Mouse (Mus musculus) midbrain, embryonic 16.5 days (tissue): Measurements from ENCODE around the gene Dnajc10. TPM values are rescaled to one million over a fixed set of nuclear protein-coding genes. Genes with fewer than 3 reads are reported as not detected.

Experiments
- ATAC-seq: fragments of 200-750 bp; cut with Nextera tagmentation; 2 replicates; pipeline ENCODE4 v1.8.0; 2017; ENCODE audit warnings: moderate TSS enrichment
- H3K27ac ChIP-seq: fragments of 300-500 bp; sonication (generic); 2 replicates; pipeline ENCODE4 v1.5.1; 2014; ENCODE audit warnings: mild to moderate bottlenecking, low read length, mixed read lengths
- H3K27me3 ChIP-seq: fragments of 300-500 bp; sonication (generic); 2 replicates; pipeline ENCODE4 v1.6.1; 2014; ENCODE audit warnings: low read depth, low read length, mixed read lengths; ENCODE audit not compliant: control insufficient read depth, insufficient read depth
- H3K36me3 ChIP-seq: fragments of 300-500 bp; sonication (generic); 2 replicates; pipeline ENCODE4 v1.6.1; 2014; ENCODE audit warnings: mild to moderate bottlenecking, low read length, moderate library complexity, mixed read lengths; ENCODE audit not compliant: control insufficient read depth, insufficient read depth
- H3K4me1 ChIP-seq: fragments of 300-500 bp; sonication (generic); 2 replicates; pipeline ENCODE4 v1.6.1; 2014; ENCODE audit warnings: mild to moderate bottlenecking, low read length, mixed read lengths; ENCODE audit not compliant: control insufficient read depth, insufficient read depth
- H3K4me2 ChIP-seq: fragments of 300-500 bp; sonication (generic); 2 replicates; pipeline ENCODE4 v1.6.1; 2014; ENCODE audit warnings: mild to moderate bottlenecking, low read length, mixed read lengths
- H3K4me3 ChIP-seq: fragments of 300-500 bp; sonication (generic); 2 replicates; pipeline ENCODE4 v1.5.1; 2014; ENCODE audit warnings: low read depth, mild to moderate bottlenecking, low read length, moderate library complexity, mixed read lengths
- H3K9ac ChIP-seq: fragments of 300-500 bp; sonication (generic); 2 replicates; pipeline ENCODE4 v1.6.1; 2014; ENCODE audit warnings: low read depth, low read length, mixed read lengths
- H3K9me3 ChIP-seq: fragments of 300-500 bp; sonication (generic); replicated peaks from 2 replicates; pipeline ENCODE4 v1.6.1; 2014; ENCODE audit warnings: mild to moderate bottlenecking, low read length, mixed read lengths; ENCODE audit not compliant: control insufficient read depth, poor library complexity, severe bottlenecking
- WGBS: fragments of 180-500 bp; shearing (Covaris S2); extraction: QIAGEN DNeasy Blood & Tissue Kit; methylation state at CpG from one replicate; pipeline ENCODE4 v1.1.7; 2014; 5-methylcytosine and 5-hydroxymethylcytosine counted together
- polyA plus RNA-seq: library from polyadenylated mRNA; unstranded; fragments of >200 nt; fragmentation: Nextera tagmentation; extraction: Ambion mirVana; gene quantifications from 2 replicates; pipeline ENCODE4 v1.2.1, GENCODE M21; 2015

Gene Dnajc10
- polyA plus RNA-seq = 64.7 and 69.4 TPM in 2 replicates

GRCm38 (mm10) chr2:80315242-80316161, at the start of gene Dnajc10:
Dnajc10 (plus strand) TSS chr2:80315466.
- ATAC-seq = peak; percentile 97
- peaks cover 9% of the 10 kb centered on the region for H3K4me1 ChIP-seq
- H3K9me3 ChIP-seq = no peaks in the 10 kb centered on the region
- H3K4me2 ChIP-seq = peak within 1 kb of the TSS; percentile 80
- under 1% methylated on average over 69 of the region's 72 CpGs for WGBS
- peak within 1 kb of the TSS; percentile 95 for H3K27ac ChIP-seq
- H3K9ac ChIP-seq = peak within 1 kb of the TSS; percentile 96
- no peaks in the 10 kb centered on the region for H3K27me3 ChIP-seq
- peaks cover 4% of the 10 kb centered on the region for H3K36me3 ChIP-seq
- peak within 1 kb of the TSS; percentile 87 for H3K4me3 ChIP-seq

GRCm38 (mm10) chr2:80266894-80267293, 48.4 kb upstream of the Dnajc10 start:
- H3K4me3 ChIP-seq = no peak overlapping the region
- 0 out of 2 replicates have a peak overlapping the region, but pooled peaks have one; percentile 1 for H3K4me2 ChIP-seq
- no peaks in the 10 kb centered on the region for H3K4me1 ChIP-seq
- H3K9ac ChIP-seq = no peak overlapping the region
- H3K27ac ChIP-seq = no peak overlapping the region
- no peaks in the 10 kb centered on the region for H3K36me3 ChIP-seq
- no peaks in the 10 kb centered on the region for H3K9me3 ChIP-seq
- WGBS = 18% methylated on average over 11 of the region's 11 CpGs
- no peak for ATAC-seq
- no peaks in the 10 kb centered on the region for H3K27me3 ChIP-seq

GRCm38 (mm10) chr2:80268053-80268452, 47.2 kb upstream of the Dnajc10 start:
- Histone ChIP-seq H3K4me2 (no peak overlapping the region), H3K4me3 (no peak overlapping the region), H3K27ac (no peak overlapping the region), H3K36me3 (no peaks in the 10 kb centered on the region), H3K4me1 (no peaks in the 10 kb centered on the region), H3K9me3 (no peaks in the 10 kb centered on the region), H3K9ac (no peak overlapping the region), H3K27me3 (no peaks in the 10 kb centered on the region)
- WGBS = 56% methylated on average over 4 of the region's 4 CpGs
- ATAC-seq = no peak

DNA sequence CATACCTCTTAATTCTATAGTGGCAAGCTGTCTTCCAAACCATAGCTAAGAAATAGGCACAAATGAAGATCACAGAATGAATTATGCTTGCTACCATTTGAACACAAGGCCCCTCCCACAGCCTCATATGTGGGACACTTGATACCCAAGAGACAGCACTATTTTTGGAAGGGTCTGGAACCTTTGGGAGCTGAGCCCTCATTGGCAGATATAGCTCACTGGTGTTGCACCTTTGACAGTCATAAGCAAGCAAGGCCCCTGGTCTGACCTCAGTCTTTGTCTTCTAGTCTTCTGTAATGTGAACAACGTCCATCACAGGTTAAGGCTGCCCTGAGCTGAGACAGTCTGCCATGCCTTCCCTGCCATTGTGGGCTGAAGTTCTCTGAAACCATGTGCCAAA, 43.8 kb upstream of the Dnajc10 start:
- H3K9me3 ChIP-seq = no peaks in the 10 kb centered on the region
- no peak overlapping the region for H3K4me3 ChIP-seq
- H3K27ac ChIP-seq = no peak overlapping the region
- no peak for ATAC-seq
- WGBS = 82% methylated on average over 1 of the region's 1 CpGs
- H3K4me2 ChIP-seq = no peak overlapping the region
- no peaks in the 10 kb centered on the region for H3K27me3 ChIP-seq
- no peaks in the 10 kb centered on the region for H3K4me1 ChIP-seq
- no peaks in the 10 kb centered on the region for H3K36me3 ChIP-seq
- no peak overlapping the region for H3K9ac ChIP-seq

DNA sequence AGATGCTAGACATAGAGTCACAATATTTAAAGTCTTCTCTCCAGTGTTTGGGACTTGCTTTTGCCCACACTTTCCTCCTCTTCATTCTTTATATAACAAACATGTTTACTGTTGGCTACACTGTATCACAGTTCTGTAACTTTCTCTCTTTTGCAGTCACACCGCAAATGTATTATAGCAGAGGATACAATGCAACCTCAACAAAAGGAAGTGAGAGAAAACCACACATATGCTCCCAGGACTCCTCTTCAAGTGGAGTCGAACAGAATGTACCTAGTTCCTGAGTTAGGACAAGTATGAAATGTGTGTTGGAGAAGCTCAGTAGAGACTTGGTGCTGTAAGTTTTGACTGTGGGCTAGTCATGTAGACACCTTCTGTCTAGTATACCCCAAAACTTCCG, 42.2 kb upstream of the Dnajc10 start:
- H3K9ac ChIP-seq = no peak overlapping the region
- H3K4me1 ChIP-seq = no peaks in the 10 kb centered on the region
- ATAC-seq = no peak
- no peak overlapping the region for H3K27ac ChIP-seq
- H3K27me3 ChIP-seq = no peaks in the 10 kb centered on the region
- H3K9me3 ChIP-seq = no peaks in the 10 kb centered on the region
- no peak overlapping the region for H3K4me2 ChIP-seq
- H3K36me3 ChIP-seq = no peaks in the 10 kb centered on the region
- 96% methylated on average over 3 of the region's 3 CpGs for WGBS
- no peak overlapping the region for H3K4me3 ChIP-seq

- ATAC-seq = no peak
- Histone ChIP-seq H3K4me3 (no peak overlapping the region), H3K27ac (no peak overlapping the region), H3K27me3 (no peaks in the 10 kb centered on the region), H3K36me3 (no peaks in the 10 kb centered on the region), H3K9me3 (no peaks in the 10 kb centered on the region), H3K4me1 (no peaks in the 10 kb centered on the region), H3K4me2 (no peak overlapping the region), H3K9ac (no peak overlapping the region)
- WGBS = 74% methylated on average over 4 of the region's 4 CpGs
These were observed 41.5 kb upstream of the Dnajc10 start for GRCm38 (mm10) chr2:80273763-80274162.

GRCm38 (mm10) chr2:80275136-80275535, 40.1 kb upstream of the Dnajc10 start:
- no peaks in the 10 kb centered on the region for H3K27me3 ChIP-seq
- H3K27ac ChIP-seq = no peak overlapping the region
- WGBS = 56% methylated on average over 2 of the region's 2 CpGs
- no peak overlapping the region for H3K9ac ChIP-seq
- no peak overlapping the region for H3K4me3 ChIP-seq
- no peaks in the 10 kb centered on the region for H3K36me3 ChIP-seq
- H3K4me1 ChIP-seq = no peaks in the 10 kb centered on the region
- no peak overlapping the region for H3K4me2 ChIP-seq
- H3K9me3 ChIP-seq = no peaks in the 10 kb centered on the region
- no peak for ATAC-seq

- 89% methylated on average over 2 of the region's 2 CpGs for WGBS
- H3K9me3 ChIP-seq = peaks cover 4% of the 10 kb centered on the region; the same call in 1 of the 2 replicates
- H3K4me2 ChIP-seq = no peak overlapping the region
- H3K4me1 ChIP-seq = no peaks in the 10 kb centered on the region
- no peak for ATAC-seq
- no peaks in the 10 kb centered on the region for H3K27me3 ChIP-seq
- no peaks in the 10 kb centered on the region for H3K36me3 ChIP-seq
- no peak overlapping the region for H3K9ac ChIP-seq
- H3K27ac ChIP-seq = no peak overlapping the region
- H3K4me3 ChIP-seq = no peak overlapping the region
These were observed 33.1 kb upstream of the Dnajc10 start for GRCm38 (mm10) chr2:80282214-80282613.

DNA sequence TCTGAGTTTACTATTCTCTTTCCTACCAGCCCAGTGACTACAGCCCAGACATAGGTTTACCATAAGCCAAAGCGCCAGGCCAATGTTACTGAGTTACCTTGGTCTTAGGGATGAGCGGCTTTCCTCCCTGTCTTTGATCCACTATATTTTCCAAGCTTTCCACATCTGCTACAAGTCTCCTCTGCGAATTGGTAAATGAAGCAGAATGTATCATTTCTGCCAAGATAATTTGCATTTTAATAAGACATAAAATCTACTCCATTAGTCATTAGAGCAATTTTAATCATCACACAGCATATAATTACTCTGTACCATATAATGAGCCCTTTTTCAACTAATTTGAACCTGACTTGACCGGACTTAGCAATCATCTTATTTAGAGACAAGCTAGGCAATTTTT, 28.9 kb upstream of the Dnajc10 start:
- no peaks in the 10 kb centered on the region for H3K4me1 ChIP-seq
- 74% methylated on average over 4 of the region's 4 CpGs for WGBS
- H3K27ac ChIP-seq = no peak overlapping the region
- no peak overlapping the region for H3K9ac ChIP-seq
- no peaks in the 10 kb centered on the region for H3K27me3 ChIP-seq
- ATAC-seq = no peak
- H3K36me3 ChIP-seq = no peaks in the 10 kb centered on the region
- no peak overlapping the region for H3K4me3 ChIP-seq
- H3K9me3 ChIP-seq = peaks cover 4% of the 10 kb centered on the region; the same call in 1 of the 2 replicates
- no peak overlapping the region for H3K4me2 ChIP-seq
